Mouse (Mus musculus) gastrocnemius, adult 18-20 months (tissue): ENCODE results near the gene Vps29. TPM values are rescaled to one million over a fixed set of nuclear protein-coding genes. Genes with fewer than 3 reads are reported as not detected.
"Not testable (repeated sequence)": the region's sequence is repeated elsewhere in the genome, so short reads cannot be mapped to it uniquely, and the experiment has no call there.

Source experiments
- DNase-seq: peaks from one replicate; pipeline ENCODE4 v3.0.0; 2021; ENCODE audit warnings: low spot score
- long read RNA-seq, 2 experiments: library from polyadenylated mRNA; stranded (forward); transcript quantifications; one replicate each; pipeline ENCODE4 v2.0.0; 2021
- total RNA-seq, 2 experiments: library from RNA; stranded (reverse); gene quantifications; 2 replicates each; pipeline ENCODE4 v1.2.3; 2021

Gene Vps29
- 10 to 100 TPM; 43.7 to 48.5 TPM for total RNA-seq
- long read RNA-seq, experiment 1, transcript Vps29-208 (4 exons, 2,716 nt) = major isoform, 32 of 32 reads
- long read RNA-seq, experiment 1, partial matches to known transcripts = 0 of 32 reads
- long read RNA-seq, experiment 1, other reads (novel, unspliced or antisense) = 0 of 32 reads
- long read RNA-seq, experiment 2, transcript Vps29-208 (4 exons, 2,716 nt) = major isoform, 31 of 34 reads
- long read RNA-seq, experiment 2, partial matches to known transcripts = 1 of 34 reads
- long read RNA-seq, experiment 2, other reads (novel, unspliced or antisense) = 0 of 34 reads

GRCm38 (mm10) chr5:122353807-122354491 is at the start of gene Vps29, which contains the start of gene Rad9b:
Vps29 (plus strand) TSS chr5:122354369.
Rad9b (minus strand) TSS chr5:122354233.
- DNase-seq = peak; percentile 98

GRCm38 (mm10) chr5:122304541-122304940 is 49.6 kb upstream of the Vps29 start:
- no peak for DNase-seq

- DNase-seq = no peak
These were observed 48.7 kb upstream of the Vps29 start for GRCm38 (mm10) chr5:122305472-122305871.

DNA sequence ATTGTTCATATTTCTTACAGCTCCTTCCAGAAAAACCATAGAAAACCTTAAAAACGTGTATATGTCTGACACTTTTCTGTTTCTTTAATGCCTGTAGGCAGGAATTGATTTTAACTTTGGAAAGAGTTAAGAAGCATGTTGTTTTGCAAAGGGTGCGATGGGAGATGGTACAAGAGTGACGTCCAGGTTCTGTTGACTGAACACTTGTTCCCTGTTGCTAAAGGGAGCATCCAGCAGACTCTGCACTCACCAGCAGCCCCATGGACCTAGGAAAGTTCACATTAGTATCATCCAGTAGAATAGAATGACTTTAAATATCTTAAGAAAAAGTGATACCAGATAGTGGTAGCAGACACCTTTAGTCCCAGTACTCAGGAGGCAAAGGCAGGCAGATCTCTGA is 47.6 kb upstream of the Vps29 start:
- no peak for DNase-seq

DNA sequence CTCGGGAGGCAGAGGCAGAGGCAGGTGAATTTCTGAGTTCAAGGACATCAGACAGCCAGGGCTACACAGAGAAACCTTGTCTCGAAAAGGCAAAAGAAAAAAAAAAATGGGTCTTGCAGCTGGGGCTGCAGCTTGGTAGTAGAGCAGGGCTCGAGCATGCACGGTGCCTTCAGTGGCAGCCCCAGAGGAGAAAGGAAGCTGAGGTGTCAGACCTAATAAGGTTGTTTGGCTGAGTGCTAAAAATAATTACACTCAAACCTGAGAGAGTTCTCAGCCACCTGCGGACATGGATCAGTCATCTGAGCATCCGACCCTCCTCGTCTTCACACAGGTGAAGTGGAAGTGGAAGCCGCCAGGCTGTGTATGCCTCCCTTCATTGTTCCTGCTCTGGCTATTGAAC is 43.5 kb upstream of the Vps29 start:
- DNase-seq = no peak

GRCm38 (mm10) chr5:122311692-122312091 is 42.5 kb upstream of the Vps29 start:
- DNase-seq = no peak

DNA sequence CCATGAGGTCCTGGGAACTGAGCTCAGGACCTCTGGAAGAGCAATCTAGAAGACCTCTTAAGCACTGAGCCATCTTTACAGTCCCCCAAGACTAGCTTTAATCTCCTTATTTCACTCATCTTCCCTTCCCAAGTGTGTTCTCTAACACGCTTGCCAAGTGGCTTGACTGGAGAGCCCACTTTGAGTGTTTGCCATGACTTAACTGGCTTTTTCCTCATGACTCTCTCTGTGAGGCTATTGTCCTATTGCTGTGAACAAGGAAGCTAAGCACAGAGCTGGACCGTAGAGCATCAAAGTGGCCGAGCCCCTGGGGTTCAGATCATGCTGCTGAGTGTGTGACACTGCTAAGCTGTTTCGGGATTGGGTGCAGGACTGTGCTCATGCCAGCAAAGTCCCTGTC is 41.8 kb upstream of the Vps29 start:
- DNase-seq = no peak

DNA sequence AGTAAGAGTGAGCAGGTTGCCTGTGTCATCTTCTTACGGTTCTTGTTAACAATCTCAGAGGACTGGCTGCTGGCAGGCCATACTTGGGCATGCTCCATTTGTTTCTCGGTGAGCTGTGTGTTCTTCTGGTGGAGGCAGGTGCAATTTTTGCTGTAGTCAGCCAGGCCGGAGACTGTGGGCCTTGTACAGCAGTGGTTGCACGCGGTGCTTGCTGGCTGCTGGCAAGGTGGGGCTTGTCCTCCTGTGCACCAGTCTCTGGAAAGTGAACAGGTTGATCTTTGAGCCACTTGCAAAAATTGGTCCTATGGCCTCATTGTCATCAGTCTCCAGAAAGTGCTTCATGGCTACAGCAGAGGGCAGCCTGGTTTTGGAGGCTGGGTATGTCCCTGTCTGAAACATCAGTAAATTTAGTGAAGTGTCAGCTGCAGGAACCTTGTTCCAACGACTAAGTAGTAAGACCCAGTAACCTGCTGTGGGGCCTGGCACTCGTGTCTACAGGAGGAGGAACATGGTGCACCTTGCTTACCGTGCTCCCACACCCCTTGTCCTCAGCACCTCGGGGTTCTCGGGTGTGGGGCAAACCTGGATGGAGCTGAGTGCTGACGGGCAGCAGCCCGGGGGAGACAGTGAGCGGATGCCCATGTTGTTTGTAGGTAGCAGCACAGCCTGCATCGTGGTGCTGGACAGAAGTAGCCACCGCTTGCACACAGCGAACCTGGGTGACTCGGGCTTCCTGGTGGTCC is 41.1 kb upstream of the Vps29 start:
- no peak for DNase-seq

GRCm38 (mm10) chr5:122314966-122315667 is 39.1 kb upstream of the Vps29 start:
- DNase-seq = peak; percentile 98

DNA sequence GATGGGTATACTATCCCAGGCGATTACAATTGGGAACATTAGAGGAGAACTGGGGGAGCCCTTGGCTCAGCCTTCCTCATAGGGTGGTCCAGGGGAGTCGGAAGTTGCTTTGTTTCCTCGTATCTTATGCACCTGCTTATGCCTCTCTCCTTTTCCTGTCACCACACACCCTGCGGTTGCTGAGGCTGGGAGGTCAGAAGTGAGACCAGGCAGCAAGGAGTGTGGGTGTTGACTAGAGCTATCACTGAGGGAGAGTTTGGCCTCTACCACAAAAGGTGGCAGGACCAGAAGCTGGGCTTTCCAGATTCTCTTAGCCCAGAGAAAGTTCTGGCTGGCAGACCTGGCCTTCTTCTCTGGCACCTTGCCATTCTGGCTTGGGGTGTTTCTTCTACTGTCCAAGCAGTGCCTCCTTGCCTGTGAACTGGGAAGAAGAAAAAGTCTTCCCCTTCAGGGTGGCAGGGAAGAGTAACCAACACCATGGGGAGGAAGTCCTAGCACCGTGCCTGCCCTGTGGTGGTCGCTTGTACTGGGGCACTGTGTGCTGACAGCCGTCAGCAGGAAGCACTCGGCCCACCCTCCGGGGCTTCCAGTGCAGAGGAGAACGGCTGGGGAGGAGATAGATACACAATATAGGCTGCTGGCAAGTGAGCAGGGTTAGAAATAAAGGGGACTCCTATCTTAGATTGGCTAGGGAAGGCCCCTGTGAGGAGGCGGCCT is 36.7 kb upstream of the Vps29 start:
- DNase-seq = peak; percentile 69

DNA sequence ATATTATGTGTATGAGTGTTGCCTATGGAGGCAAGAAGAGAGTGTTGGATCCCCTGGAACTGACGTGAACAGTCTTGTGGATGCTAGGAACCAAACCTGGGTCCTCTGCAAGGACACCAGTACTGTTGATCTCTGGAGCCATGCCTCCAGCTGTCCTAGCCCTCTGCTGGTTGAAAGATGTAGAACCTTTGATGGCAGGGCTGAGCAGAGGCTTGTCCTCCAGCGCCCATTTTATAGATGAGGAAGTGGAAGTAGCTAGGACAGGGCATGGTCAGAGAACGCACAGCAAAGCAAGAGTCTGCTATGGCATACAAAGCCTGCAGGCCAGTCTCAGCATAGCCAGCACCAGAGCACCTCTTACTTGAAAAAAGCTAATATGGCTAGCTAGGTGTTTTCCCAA is 36.1 kb upstream of the Vps29 start:
- DNase-seq = peak; percentile 45

DNA sequence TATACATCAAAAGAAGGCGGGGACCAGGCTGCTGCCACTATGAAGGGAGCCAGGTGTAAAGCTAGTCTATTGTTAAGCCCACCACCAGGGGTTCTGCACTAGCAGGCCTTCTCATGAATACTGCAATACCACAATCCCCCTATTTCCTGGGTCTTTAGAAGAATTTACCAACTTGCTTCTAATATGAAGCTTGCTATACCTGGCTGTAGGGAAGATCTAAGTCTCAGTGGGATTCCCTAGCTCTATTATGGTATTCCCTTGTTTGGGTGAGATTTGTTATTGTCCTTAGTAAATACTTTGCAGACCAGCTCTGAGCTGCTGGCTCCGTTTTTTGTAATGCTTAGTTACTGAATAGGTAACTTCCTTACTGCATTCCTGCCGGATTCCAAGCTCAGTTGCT is 35.2 kb upstream of the Vps29 start:
- DNase-seq = not testable (repeated sequence)

- DNase-seq = peak; percentile 54
These were observed 34.5 kb upstream of the Vps29 start for GRCm38 (mm10) chr5:122319474-122320204.

DNA sequence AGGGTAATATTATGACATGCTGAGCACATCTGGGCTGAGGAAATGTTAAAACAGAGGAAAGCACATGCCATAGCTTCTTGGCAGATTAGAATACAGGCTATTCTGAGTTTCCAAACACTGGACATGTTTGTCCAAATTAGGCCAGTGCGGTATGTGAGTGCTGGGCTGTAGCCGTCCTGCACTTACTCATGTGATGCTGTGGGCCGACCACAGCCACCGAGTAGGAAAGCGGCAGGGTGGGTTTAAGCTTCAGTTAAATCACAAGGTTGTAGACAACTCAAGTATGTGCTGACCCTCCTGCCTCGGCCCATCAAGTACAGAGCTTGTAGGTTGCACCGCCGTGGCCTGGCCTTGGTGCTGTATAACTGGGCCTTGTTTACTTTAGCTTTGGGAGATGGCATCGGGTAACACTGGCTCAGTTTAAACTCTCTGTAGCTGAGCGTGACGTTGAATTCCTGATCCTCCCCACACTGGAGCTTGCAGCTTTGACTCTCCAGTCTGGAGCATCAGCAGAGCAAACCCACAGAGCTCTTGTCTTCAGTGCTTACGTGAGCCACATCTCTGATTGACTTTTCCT is 33.9 kb upstream of the Vps29 start:
- peak; percentile 39 for DNase-seq

DNA sequence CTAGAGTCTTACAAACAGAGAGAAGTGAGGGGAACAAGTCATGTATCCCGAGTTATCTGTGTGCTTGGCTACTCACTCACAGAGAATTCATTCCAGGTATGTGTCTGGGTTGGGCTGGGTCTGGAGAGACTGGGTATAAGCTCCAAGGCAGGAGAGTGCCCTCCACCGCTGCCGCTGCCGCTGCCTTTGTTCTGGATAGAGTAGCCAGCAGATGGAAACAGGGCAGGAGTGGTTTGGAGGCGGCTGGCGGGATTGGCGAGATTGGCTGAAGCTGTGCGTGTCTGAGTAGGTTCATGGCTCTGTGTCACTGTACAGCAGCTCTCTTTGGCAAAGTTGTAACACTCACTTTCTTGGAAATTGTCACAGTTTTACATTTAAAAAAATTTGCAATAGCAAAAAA is 30.6 kb upstream of the Vps29 start:
- no peak for DNase-seq

DNA sequence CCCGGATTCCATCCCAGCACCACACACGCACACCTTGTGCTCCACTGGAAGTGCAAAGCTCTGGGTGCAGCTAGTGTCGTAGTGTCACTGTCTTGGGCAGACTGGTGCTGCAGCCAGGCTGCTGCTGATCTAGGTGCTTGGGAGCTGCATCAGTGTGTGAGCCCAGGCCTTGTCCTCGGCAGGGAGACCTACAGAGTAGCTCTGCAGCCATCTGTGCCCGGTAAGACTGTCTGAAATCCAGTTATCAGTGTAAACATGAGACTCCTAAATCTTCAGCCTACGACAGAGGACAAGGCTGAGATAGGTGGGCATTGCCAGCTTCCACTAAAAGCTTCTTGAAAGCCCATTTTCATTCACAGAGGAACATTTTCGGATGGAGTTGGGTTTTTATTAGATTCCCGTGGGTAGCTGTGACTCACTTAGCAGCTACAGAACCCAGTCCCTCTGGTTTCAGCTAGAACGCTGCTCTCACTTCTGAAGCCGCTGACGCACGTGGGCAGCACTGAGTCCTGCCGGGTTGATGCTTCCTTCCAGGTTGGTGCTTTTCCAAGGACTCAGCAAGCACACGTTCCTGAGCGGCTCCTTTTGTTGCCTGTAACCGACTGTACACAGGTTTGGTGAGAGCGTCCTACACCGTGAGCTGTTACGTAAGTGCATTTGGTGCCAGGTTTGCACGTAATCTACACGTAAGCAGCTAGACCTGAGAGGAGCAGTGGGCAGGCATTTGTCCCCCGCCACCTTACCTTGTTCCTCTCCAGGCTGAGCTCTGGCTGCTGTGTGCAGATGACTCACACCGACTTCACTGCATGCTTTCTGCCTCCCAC is 29.3 kb upstream of the Vps29 start:
- DNase-seq = peak; percentile 40

- DNase-seq = peak; percentile 39
These were observed 28.7 kb upstream of the Vps29 start for GRCm38 (mm10) chr5:122325477-122325876.

DNA sequence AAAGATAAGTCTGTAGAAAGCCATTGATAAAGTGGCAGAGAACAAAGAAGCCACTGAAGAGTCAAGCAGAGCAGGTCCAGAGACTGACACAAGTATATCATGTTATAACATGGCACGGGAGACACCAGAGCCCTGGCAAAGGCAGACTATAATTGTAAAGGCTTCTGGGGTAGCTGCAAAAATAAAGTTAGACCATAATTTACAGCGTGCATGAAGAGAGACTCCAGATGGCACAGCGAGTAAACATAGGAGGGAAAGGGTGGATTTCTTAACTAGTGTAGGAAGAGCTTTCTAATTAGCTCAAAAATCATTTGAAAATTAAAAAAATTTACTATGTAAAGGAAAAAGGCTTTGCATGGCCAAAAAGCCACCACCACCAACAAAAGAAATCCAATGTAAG is 26.9 kb upstream of the Vps29 start:
- DNase-seq = no peak

- DNase-seq = no peak
These were observed 23.9 kb upstream of the Vps29 start for GRCm38 (mm10) chr5:122330269-122330668.
